In genomic region chr3:52039958-52040357, GRCm38 (mm10) we compare ENCODE assay signal across 19 mouse cellular contexts.
DNase-seq lines count a peak whose midpoint lies in the region; ATAC-seq and TF ChIP-seq lines count a peak whose summit lies in the region.
"Had no signal": no experiment of that assay in that cellular context is flagged by ENCODE, and none has a peak within 500 bp of the region (broad histone marks: within the 10 kb centered on the region; RNA-seq: fewer than 3 reads in every experiment).

No protein-coding gene starts in this region.

- no peaks in the 10 kb centered on the region for H3K9me3 ChIP-seq in lung, embryonic 16.5 days (ENCODE audit: control insufficient read depth, low read length)
- H3K9me3 ChIP-seq in intestine, postnatal 0 days (ENCODE audit: control insufficient read depth), result no peaks in the 10 kb centered on the region
- H3K9me3 ChIP-seq: forebrain, embryonic 15.5 days; heart, embryonic 10.5 days; limb, embryonic 13.5 days; liver, embryonic 15.5 days had no signal

- peak; percentile 51; the same call in 1 of the 2 replicates for ATAC-seq in lung, embryonic 16.5 days (ENCODE audit: low read depth)
- 0 out of 2 replicates have a peak, but pooled peaks have one; percentile 24 for ATAC-seq in megakaryocyte progenitor cell, adult 5-6 weeks (replicated peaks; ENCODE audit: poor library complexity)
- no peak for ATAC-seq in intestine, postnatal 0 days
- ATAC-seq: forebrain, embryonic 15.5 days had no signal

- no peak overlapping the region for H3K9ac ChIP-seq in lung, embryonic 16.5 days (ENCODE audit: low read length)
- no peak overlapping the region for H3K9ac ChIP-seq in intestine, postnatal 0 days (ENCODE audit: low read depth, low read length)
- H3K9ac ChIP-seq: forebrain, embryonic 15.5 days; limb, embryonic 13.5 days; liver, embryonic 15.5 days had no signal

- peak overlapping the region; percentile 25; the same call in 1 of the 2 replicates for H3K4me2 ChIP-seq in lung, embryonic 16.5 days (ENCODE audit: low read depth, low read length)
- no peak overlapping the region for H3K4me2 ChIP-seq in intestine, postnatal 0 days (replicated peaks; ENCODE audit: low read depth)
- H3K4me2 ChIP-seq: forebrain, embryonic 15.5 days; limb, embryonic 13.5 days; liver, embryonic 15.5 days had no signal

- no peaks in the 10 kb centered on the region for H3K36me3 ChIP-seq in lung, embryonic 16.5 days (ENCODE audit: control insufficient read depth, insufficient read depth, low read length)
- H3K36me3 ChIP-seq in intestine, postnatal 0 days (ENCODE audit: control insufficient read depth, insufficient read depth), result no peaks in the 10 kb centered on the region
- H3K36me3 ChIP-seq: forebrain, embryonic 15.5 days; heart, embryonic 10.5 days; limb, embryonic 13.5 days; liver, embryonic 15.5 days had no signal

- TF ChIP-seq CTCF in intestine, postnatal 0 days (IDR thresholded peaks at IDR 0.05; ENCODE audit: low read depth), result no peak

- DNase-seq in ovary, postnatal 14 days (ENCODE audit: low spot score), result peak; percentile 22
- DNase-seq in ovary, adult 18-20 months (ENCODE audit: low spot score), result no peak
- peak; percentile 90 for DNase-seq in gonadal fat pad, adult 2 months (ENCODE audit: low read depth)
- no peak for DNase-seq in MN1 (ENCODE audit: low spot score)
- DNase-seq: cerebellum, postnatal 10 days; embryo, embryonic 11 days; gastrocnemius, postnatal 36 days; kidney, adult 18-20 months; kidney, postnatal 10 days; layer of hippocampus, postnatal 36 days; right cerebral cortex, postnatal 4 days had no signal

- peaks cover 25% of the 10 kb centered on the region for H3K4me1 ChIP-seq in lung, embryonic 16.5 days (replicated peaks; ENCODE audit: control insufficient read depth, insufficient read depth, low read length)
- peaks cover 10% of the 10 kb centered on the region for H3K4me1 ChIP-seq in intestine, postnatal 0 days (replicated peaks; ENCODE audit: control insufficient read depth, insufficient read depth, low read length)

- H3K27ac ChIP-seq in lung, embryonic 16.5 days (ENCODE audit: low read length), result peak overlapping the region; percentile 82
- H3K27ac ChIP-seq in intestine, postnatal 0 days (ENCODE audit: low read depth, low read length), result no peak overlapping the region
- H3K27ac ChIP-seq: forebrain, embryonic 15.5 days; heart, embryonic 10.5 days; limb, embryonic 13.5 days; liver, embryonic 15.5 days had no signal

- 48% methylated on average over 7 of the region's 7 CpGs for WGBS in lung, embryonic 16.5 days
- WGBS in intestine, postnatal 0 days, result 81% methylated on average over 7 of the region's 7 CpGs

- no peaks in the 10 kb centered on the region for H3K27me3 ChIP-seq in lung, embryonic 16.5 days (ENCODE audit: control insufficient read depth, insufficient read depth, low read depth, low read length)
- no peaks in the 10 kb centered on the region for H3K27me3 ChIP-seq in intestine, postnatal 0 days (replicated peaks; ENCODE audit: control insufficient read depth, insufficient read depth, low read length)
- H3K27me3 ChIP-seq: forebrain, embryonic 15.5 days; limb, embryonic 13.5 days; liver, embryonic 15.5 days had no signal

- H3K4me3 ChIP-seq in lung, embryonic 16.5 days (ENCODE audit: low read length), result no peak overlapping the region
- no peak overlapping the region for H3K4me3 ChIP-seq in intestine, postnatal 0 days (ENCODE audit: low read depth, low read length)
- H3K4me3 ChIP-seq: forebrain, embryonic 15.5 days; heart, embryonic 10.5 days; layer of hippocampus, adult 2 months; limb, embryonic 13.5 days; liver, embryonic 15.5 days had no signal

Comparison
In these comparisons a context has a peak if more than half of its experiments do, and no peak if none do; other contexts are left out.
1. DNase-seq: peak in ovary, postnatal 14 days (single experiment) and gonadal fat pad, adult 2 months (single experiment); none in ovary, adult 18-20 months (single experiment) and MN1 (single experiment).